Mouse (Mus musculus) neural tube, embryonic 15.5 days (tissue): ENCODE measurements around the gene Tspan5. TPM values are rescaled to one million over a fixed set of nuclear protein-coding genes. Genes with fewer than 3 reads are reported as not detected.
A peak's percentile ranks its signal among the peaks of the same experiment; 100 is the strongest.

Experiments used
- ATAC-seq: fragments of 200-750 bp; cut with Nextera tagmentation; 2 replicates; pipeline ENCODE4 v1.8.0; 2017; ENCODE audit warnings: mild to moderate bottlenecking, moderate TSS enrichment, moderate library complexity; ENCODE audit not compliant: low FRiP score
- H3K27ac ChIP-seq: fragments of 300-500 bp; sonication (generic); replicated peaks from 2 replicates; pipeline ENCODE4 v1.5.1; 2015; ENCODE audit warnings: mild to moderate bottlenecking, inconsistent platforms
- H3K27me3 ChIP-seq: fragments of 300-500 bp; sonication (generic); replicated peaks from 2 replicates; pipeline ENCODE4 v1.6.1; 2015; ENCODE audit warnings: inconsistent platforms
- H3K36me3 ChIP-seq: fragments of 300-500 bp; sonication (generic); 2 replicates; pipeline ENCODE4 v1.6.1; 2015; ENCODE audit warnings: inconsistent platforms
- H3K4me1 ChIP-seq: fragments of 300-500 bp; sonication (generic); 2 replicates; pipeline ENCODE4 v1.6.1; 2015; ENCODE audit warnings: inconsistent platforms
- H3K4me2 ChIP-seq: fragments of 300-500 bp; sonication (generic); 2 replicates; pipeline ENCODE4 v1.6.1; 2015; ENCODE audit warnings: inconsistent platforms, mild to moderate bottlenecking, moderate library complexity
- H3K4me3 ChIP-seq: fragments of 300-500 bp; sonication (generic); replicated peaks from 2 replicates; pipeline ENCODE4 v1.5.1; 2015; ENCODE audit warnings: mild to moderate bottlenecking, inconsistent platforms
- H3K9ac ChIP-seq: fragments of 300-500 bp; sonication (generic); replicated peaks from 2 replicates; pipeline ENCODE4 v1.6.1; 2015; ENCODE audit warnings: mild to moderate bottlenecking, inconsistent platforms
- H3K9me3 ChIP-seq: fragments of 300-500 bp; sonication (generic); replicated peaks from 2 replicates; pipeline ENCODE4 v1.6.1; 2016; ENCODE audit warnings: inconsistent platforms
- WGBS: fragments of 180-500 bp; shearing (Covaris S2); methylation state at CpG from one replicate; pipeline ENCODE4 v1.1.7; 2015; ENCODE audit warnings: mixed read lengths; 5-methylcytosine and 5-hydroxymethylcytosine counted together
- polyA plus RNA-seq: library from polyadenylated mRNA; unstranded; fragments of >200 nt; fragmentation: Nextera tagmentation; extraction: Ambion mirVana; gene quantifications from 2 replicates; pipeline ENCODE4 v1.2.1, GENCODE M21; 2015

Gene Tspan5
- polyA plus RNA-seq, 1 experiment from 2014 or later = 104 TPM

- Histone ChIP-seq H3K4me3 (peak overlapping the region; percentile 96), H3K4me1 (peaks cover 51% of the 10 kb centered on the region), H3K27me3 (no peaks in the 10 kb centered on the region), H3K9me3 (no peaks in the 10 kb centered on the region), H3K4me2 (peak overlapping the region; percentile 83), H3K27ac (0 out of 2 replicates have a peak overlapping the region, but pooled peaks have one; percentile 95), H3K9ac (peak overlapping the region; percentile 91; the same call in 1 of the 2 replicates), H3K36me3 (no peaks in the 10 kb centered on the region)
- no peak for ATAC-seq
- WGBS = 60% methylated on average over 11 of the region's 11 CpGs
Measured at GRCm38 (mm10) chr3:138745091-138745490, 3.1 kb downstream of the Tspan5 start.

- Histone ChIP-seq H3K9ac (no peak overlapping the region), H3K27me3 (no peaks in the 10 kb centered on the region), H3K27ac (no peak overlapping the region), H3K9me3 (no peaks in the 10 kb centered on the region), H3K36me3 (no peaks in the 10 kb centered on the region), H3K4me3 (no peak overlapping the region), H3K4me2 (peak overlapping the region; percentile 83), H3K4me1 (peaks cover 51% of the 10 kb centered on the region)
- 73% methylated on average over 4 of the region's 4 CpGs for WGBS
- no peak for ATAC-seq
Measured at GRCm38 (mm10) chr3:138745596-138745995, 3.6 kb downstream of the Tspan5 start.

GRCm38 (mm10) chr3:138746556-138746955 lies 4.6 kb downstream of the Tspan5 start:
- Histone ChIP-seq H3K4me2 (no peak overlapping the region), H3K27ac (no peak overlapping the region), H3K27me3 (no peaks in the 10 kb centered on the region), H3K9me3 (no peaks in the 10 kb centered on the region), H3K4me1 (peaks cover 48% of the 10 kb centered on the region), H3K36me3 (no peaks in the 10 kb centered on the region), H3K9ac (no peak overlapping the region), H3K4me3 (no peak overlapping the region)
- ATAC-seq = no peak
- WGBS = 83% methylated on average over 8 of the region's 8 CpGs

- Histone ChIP-seq H3K4me2 (no peak overlapping the region), H3K36me3 (no peaks in the 10 kb centered on the region), H3K9ac (no peak overlapping the region), H3K4me3 (no peak overlapping the region), H3K9me3 (no peaks in the 10 kb centered on the region), H3K27me3 (no peaks in the 10 kb centered on the region), H3K4me1 (peaks cover 48% of the 10 kb centered on the region), H3K27ac (no peak overlapping the region)
- 65% methylated on average over 5 of the region's 5 CpGs for WGBS
- ATAC-seq = no peak
Measured at GRCm38 (mm10) chr3:138747035-138747434, 5.0 kb downstream of the Tspan5 start.

GRCm38 (mm10) chr3:138747985-138748384 lies 6.0 kb downstream of the Tspan5 start:
- no peak for ATAC-seq
- H3K27me3 ChIP-seq = no peaks in the 10 kb centered on the region
- H3K4me2 ChIP-seq = no peak overlapping the region
- H3K4me1 ChIP-seq = peaks cover 51% of the 10 kb centered on the region
- no peak overlapping the region for H3K27ac ChIP-seq
- H3K9ac ChIP-seq = no peak overlapping the region
- H3K4me3 ChIP-seq = no peak overlapping the region
- no peaks in the 10 kb centered on the region for H3K36me3 ChIP-seq
- no peaks in the 10 kb centered on the region for H3K9me3 ChIP-seq
- WGBS = 90% methylated on average over 5 of the region's 5 CpGs

GRCm38 (mm10) chr3:138749645-138750044 lies 7.7 kb downstream of the Tspan5 start:
- H3K4me1 ChIP-seq = peaks cover 51% of the 10 kb centered on the region
- WGBS = 83% methylated on average over 9 of the region's 9 CpGs
- H3K9me3 ChIP-seq = no peaks in the 10 kb centered on the region
- no peak for ATAC-seq
- no peak overlapping the region for H3K27ac ChIP-seq
- H3K4me3 ChIP-seq = no peak overlapping the region
- no peaks in the 10 kb centered on the region for H3K36me3 ChIP-seq
- no peaks in the 10 kb centered on the region for H3K27me3 ChIP-seq
- no peak overlapping the region for H3K4me2 ChIP-seq
- H3K9ac ChIP-seq = no peak overlapping the region

- ATAC-seq = no peak
- H3K9me3 ChIP-seq = no peaks in the 10 kb centered on the region
- H3K4me1 ChIP-seq = peaks cover 35% of the 10 kb centered on the region
- no peak overlapping the region for H3K4me2 ChIP-seq
- no peaks in the 10 kb centered on the region for H3K27me3 ChIP-seq
- H3K27ac ChIP-seq = no peak overlapping the region
- WGBS = 88% methylated on average over 5 of the region's 5 CpGs
- H3K4me3 ChIP-seq = no peak overlapping the region
- no peaks in the 10 kb centered on the region for H3K36me3 ChIP-seq
- no peak overlapping the region for H3K9ac ChIP-seq
Measured at GRCm38 (mm10) chr3:138751328-138751727, 9.3 kb downstream of the Tspan5 start.

GRCm38 (mm10) chr3:138752056-138752455 lies 10.1 kb downstream of the Tspan5 start:
- Histone ChIP-seq H3K9ac (no peak overlapping the region), H3K27me3 (no peaks in the 10 kb centered on the region), H3K4me1 (peaks cover 28% of the 10 kb centered on the region), H3K9me3 (no peaks in the 10 kb centered on the region), H3K36me3 (no peaks in the 10 kb centered on the region), H3K4me3 (no peak overlapping the region), H3K27ac (no peak overlapping the region), H3K4me2 (no peak overlapping the region)
- WGBS = 82% methylated on average over 5 of the region's 5 CpGs
- no peak for ATAC-seq

GRCm38 (mm10) chr3:138752769-138753168 lies 10.8 kb downstream of the Tspan5 start:
- Histone ChIP-seq H3K36me3 (no peaks in the 10 kb centered on the region), H3K4me1 (peaks cover 25% of the 10 kb centered on the region), H3K9ac (no peak overlapping the region), H3K27me3 (no peaks in the 10 kb centered on the region), H3K4me2 (no peak overlapping the region), H3K4me3 (no peak overlapping the region), H3K9me3 (no peaks in the 10 kb centered on the region), H3K27ac (no peak overlapping the region)
- ATAC-seq = no peak
- WGBS = 51% methylated on average over 3 of the region's 3 CpGs

- ATAC-seq = no peak
- Histone ChIP-seq H3K4me2 (no peak overlapping the region), H3K27ac (0 out of 2 replicates have a peak overlapping the region, but pooled peaks have one; percentile 8)
Measured at GRCm38 (mm10) chr3:138753182-138753885, 11.3 kb downstream of the Tspan5 start.

GRCm38 (mm10) chr3:138754328-138754727 lies 12.3 kb downstream of the Tspan5 start:
- Histone ChIP-seq H3K9me3 (no peaks in the 10 kb centered on the region), H3K27ac (no peak overlapping the region), H3K9ac (no peak overlapping the region), H3K4me2 (no peak overlapping the region), H3K36me3 (no peaks in the 10 kb centered on the region), H3K4me1 (peaks cover 31% of the 10 kb centered on the region), H3K4me3 (no peak overlapping the region), H3K27me3 (no peaks in the 10 kb centered on the region)
- WGBS = 27% methylated on average over 5 of the region's 5 CpGs
- ATAC-seq = no peak

More at GRCm38 (mm10) chr3:138753182-138753885, 11.3 kb downstream of the Tspan5 start:
- no peaks in the 10 kb centered on the region for H3K9me3 ChIP-seq
- 27% methylated on average over 12 of the region's 12 CpGs for WGBS
- no peak overlapping the region for H3K4me3 ChIP-seq
- H3K4me1 ChIP-seq = peaks cover 25% of the 10 kb centered on the region
- H3K27me3 ChIP-seq = no peaks in the 10 kb centered on the region
- no peaks in the 10 kb centered on the region for H3K36me3 ChIP-seq
- 0 out of 2 replicates have a peak overlapping the region, but pooled peaks have one; percentile 5 for H3K9ac ChIP-seq

GRCm38 (mm10) chr3:138757283-138757682 lies 15.3 kb downstream of the Tspan5 start:
- Histone ChIP-seq H3K27me3 (no peaks in the 10 kb centered on the region), H3K4me3 (no peak overlapping the region), H3K4me1 (peaks cover 42% of the 10 kb centered on the region), H3K36me3 (no peaks in the 10 kb centered on the region), H3K4me2 (no peak overlapping the region), H3K9me3 (no peaks in the 10 kb centered on the region), H3K27ac (no peak overlapping the region), H3K9ac (no peak overlapping the region)
- 99% methylated on average over 2 of the region's 2 CpGs for WGBS
- no peak for ATAC-seq
